Mouse (Mus musculus) urinary bladder, postnatal 14 days (tissue): Measurements from ENCODE around the gene Frmd8.
"Not testable (repeated sequence)": the region's sequence is repeated elsewhere in the genome, so short reads cannot be mapped to it uniquely, and the experiment has no call there.

Experiments
- DNase-seq: peaks from one replicate; pipeline ENCODE4 v3.0.0; 2021; ENCODE audit warnings: low spot score

The Frmd8 gene

DNA sequence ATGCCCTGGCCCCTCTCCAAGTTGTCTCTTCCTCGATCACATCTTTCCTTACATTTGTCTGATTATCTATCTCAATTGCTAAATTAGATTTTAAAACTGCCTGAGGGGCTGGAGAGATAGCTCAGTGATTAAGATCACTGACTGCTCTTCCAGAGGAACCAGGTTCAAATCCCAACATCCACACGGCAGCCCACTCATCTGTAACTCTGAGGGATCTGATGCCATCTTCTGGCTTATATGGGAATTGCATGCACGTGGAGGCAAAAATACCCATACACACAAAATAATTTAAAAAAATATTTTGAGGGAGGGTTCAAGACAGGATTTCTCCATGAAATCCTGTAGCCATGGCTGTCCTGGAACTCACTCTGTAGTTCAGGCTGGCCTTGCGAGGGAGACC, 10.8 kb upstream of the Frmd8 start:
- DNase-seq: no peak

DNA sequence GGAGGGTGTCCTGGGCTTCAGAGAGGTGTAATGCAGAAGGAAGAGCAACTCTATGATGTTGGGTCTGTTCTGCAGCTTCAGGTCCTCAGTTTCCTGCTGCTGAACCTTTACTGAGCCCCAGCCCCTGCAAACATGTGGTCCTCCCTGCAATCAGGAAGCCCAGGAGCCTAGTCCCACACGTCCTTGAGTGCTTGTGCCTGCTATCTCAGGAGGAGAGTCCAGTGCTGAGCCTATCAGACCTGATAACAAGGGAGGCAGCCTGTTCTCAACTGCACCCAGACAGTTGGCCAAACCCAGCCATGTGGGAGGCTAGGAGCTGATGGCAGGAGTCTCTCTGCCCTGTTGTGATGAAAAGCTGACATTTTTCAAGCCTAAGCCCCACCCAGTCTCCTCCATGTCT, 8.9 kb upstream of the Frmd8 start:
- no peak for DNase-seq

DNA sequence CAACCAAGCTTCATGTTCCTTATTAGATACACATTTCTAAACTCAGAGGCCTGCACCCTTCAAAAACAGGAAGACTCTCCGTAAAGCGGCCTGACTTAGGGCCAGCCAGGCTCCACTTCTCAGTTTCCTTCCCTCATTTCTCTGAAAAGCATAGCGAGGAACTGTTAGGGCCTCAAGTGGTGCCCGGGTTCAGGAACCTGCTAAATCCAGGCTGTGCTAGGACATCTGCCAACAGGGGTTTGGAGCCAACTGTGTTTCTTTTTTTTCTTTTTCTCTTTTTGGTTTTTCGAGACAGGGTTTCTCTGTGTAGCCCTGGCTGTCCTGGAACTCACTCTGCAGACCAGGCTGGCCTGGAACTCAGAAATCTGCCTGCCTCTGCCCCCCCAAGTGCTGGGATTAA, 7.0 kb upstream of the Frmd8 start:
- not testable (repeated sequence) for DNase-seq

DNA sequence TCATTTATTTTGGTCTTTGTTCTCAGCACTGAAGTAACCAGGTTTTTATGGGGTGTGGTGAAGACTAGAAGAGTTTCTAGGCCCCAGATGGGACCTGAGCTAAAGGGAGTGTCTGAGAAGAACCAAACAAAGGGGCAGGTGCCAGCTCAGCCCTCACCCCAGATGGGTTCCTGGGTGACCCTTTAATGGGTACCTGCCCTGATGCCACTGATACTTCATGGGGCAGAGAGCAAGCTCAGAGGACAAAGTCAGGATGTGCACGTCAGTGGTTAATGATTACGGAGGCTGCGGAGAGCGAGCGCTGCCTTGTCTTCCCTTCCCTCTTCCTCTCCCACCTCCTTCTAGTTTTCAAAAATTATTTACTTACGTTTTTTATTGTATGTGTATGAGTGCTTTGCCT, 6.1 kb upstream of the Frmd8 start:
- no peak for DNase-seq

DNA sequence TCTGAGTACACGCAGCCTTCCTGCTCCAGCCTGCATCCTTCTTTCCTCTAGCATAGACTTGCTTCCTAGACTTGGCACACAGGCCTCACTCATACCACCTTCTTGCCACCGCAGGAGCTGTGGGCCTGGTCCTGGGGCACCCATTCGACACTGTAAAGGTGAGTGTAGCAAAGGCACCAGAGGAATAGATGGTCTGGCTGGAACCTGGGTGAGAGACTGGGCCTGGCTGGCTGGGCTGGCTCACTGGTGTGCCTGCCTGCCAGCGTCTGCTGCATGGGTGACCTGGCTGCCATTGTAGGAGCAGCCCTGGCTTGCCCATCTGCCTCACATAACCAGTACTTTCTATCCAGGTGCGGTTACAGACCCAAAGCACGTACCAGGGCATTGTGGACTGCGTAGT, 4.7 kb upstream of the Frmd8 start:
- no peak for DNase-seq

DNA sequence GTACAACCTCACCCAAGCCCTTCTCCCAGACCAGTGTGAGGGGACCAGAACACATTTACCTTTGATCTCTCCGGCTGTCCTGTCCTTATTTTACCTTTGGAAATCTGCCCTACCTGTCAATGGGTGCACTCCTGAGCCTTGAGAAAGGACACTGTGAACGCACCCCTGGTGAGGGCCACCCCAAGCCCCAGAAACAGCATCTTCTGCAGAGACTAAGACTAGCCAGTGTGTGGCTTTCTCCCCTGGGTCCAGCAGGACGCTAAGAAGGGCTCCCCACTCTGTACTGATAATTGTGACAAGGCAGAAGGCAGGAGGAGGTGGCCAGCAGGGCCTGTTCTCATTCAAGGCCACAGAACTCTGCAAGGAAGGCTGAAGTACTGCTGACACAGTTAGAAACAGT, 3.8 kb upstream of the Frmd8 start:
- no peak for DNase-seq

DNA sequence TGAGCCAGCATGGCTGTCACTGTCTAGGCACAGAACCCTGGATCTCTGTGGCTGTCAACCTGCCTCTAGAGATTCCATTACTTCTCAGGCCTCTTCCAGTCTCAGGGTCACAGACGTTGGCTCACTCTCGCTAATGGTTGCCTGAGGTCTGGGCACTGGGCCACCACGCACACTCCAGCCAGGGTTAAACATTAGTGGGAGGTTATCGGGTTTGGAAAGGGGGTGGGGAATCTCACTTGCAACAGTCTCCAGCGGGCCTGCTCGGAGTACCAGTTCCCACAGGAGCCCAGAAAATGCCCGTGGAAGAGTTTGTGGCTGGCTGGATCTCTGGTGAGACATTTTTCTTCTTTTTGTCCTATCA, 3.3 kb upstream of the Frmd8 start:
- DNase-seq: peak; percentile 31

DNA sequence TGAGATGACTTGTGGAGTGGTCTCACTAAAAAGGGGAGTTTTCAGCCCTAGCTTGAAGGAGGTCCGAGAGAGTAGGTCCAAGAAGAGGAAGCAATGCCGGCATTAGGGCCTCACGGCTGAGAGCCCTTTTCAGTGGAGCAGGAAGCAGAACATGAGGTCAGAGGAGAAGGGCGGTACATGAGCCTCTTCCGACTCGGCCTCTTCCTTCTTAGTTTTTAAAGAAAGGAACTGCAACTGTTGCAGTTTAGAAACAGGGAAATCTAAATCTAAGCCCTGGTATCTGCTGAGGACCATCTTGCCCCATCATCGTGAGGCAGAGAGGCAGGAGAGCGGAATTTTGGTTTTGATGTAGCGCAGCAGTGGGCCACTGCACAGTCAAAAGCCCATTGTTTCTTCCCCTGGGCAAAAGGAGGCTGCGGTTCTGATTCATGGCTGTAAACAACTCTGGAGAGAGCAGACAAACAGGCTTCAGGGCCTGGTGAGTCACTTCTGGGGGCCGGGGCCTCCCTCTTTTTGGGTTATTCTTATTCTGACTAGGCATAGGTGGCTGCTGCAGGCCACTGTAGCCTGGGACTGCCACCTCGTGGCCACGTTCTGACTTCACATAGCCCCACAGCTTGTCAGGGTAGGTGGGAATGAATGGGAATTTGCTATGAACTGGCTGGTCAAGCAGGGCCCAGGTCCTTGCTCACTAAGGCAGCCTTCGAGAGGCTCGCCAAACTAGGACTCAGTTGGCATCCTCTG, 2.7 kb upstream of the Frmd8 start, which contains the start of gene Slc25a45:
Gene Slc25a45, plus strand, starts transcription at position 191 of the 744 bp plus-strand sequence.
- DNase-seq: peak; percentile 86

DNA sequence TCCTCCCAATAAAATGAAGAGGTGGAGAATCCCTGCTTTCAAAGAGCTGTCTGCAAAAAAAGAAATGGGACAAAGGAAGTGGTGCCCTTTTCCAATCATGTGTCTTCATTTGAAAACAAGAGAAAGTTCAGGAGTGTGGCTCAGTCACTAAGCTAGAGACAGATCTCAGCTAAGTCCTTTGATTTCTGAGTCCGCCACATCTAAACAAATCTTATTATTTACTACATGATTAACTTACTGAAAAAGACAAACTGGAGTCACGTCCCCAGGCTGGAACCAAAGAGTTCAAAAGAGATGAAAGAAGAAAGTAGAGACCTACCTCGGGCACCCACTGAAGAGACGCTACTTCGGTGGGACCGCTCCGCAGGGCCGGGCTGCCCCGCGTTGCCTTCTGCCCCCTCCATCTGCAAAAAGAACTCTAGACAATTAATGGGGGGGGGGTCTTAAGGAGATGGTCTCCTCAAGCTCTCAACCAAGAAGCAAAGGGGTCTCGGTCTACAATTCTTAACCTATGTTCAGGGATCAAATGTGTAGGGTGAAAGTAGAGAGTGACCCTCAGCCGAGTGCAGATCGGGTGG, 594 bp downstream of the Frmd8 start:
- no peak for DNase-seq

DNA sequence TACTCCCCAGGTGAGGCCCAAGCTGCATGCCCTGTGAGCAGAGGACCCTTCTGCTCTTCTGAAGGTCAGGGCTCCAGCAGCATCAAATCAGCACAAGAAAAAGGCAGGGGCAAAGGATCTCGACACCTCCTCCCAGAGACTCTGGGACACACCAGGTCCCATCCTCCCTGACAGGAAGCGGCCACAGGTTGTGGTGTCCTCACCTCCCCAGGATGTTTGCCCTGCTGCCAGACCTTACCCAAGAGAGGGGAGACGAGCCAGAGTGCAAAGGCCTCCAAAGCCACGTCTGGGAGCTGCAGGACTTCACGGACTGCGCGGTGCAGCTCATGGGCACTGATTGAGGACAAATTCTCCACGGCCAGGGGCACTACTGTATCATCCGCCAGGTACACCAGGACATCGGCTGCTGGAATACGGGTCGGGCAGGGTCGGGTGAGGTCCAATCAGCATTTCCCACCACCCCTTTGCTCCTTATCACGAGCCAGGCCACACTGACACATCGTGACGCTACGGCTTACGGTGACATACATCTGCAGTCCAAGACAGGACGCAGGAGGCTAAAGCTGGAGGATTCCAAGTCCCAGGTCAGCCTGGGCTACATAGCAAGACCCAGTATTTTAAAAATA, 2.0 kb downstream of the Frmd8 start:
- no peak for DNase-seq

DNA sequence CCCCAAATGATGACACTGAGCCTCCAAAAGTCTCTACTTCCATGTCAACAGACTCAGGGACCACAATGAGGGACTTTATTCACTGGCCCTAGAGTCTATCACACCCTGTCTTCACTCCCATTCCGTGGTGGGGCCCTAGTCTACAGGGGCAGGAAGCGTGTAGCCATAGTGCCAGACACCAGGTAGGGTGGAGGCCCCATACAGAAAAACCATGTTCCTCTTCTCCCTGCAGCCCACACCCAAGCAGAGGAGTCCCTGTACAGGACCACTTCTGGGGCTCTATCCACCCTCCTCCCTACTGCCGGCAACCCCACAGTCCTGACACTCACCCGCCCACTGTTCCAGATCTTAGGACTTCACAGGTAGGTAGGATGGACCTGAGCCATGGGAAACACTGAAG, 2.5 kb downstream of the Frmd8 start:
- DNase-seq: no peak

DNA sequence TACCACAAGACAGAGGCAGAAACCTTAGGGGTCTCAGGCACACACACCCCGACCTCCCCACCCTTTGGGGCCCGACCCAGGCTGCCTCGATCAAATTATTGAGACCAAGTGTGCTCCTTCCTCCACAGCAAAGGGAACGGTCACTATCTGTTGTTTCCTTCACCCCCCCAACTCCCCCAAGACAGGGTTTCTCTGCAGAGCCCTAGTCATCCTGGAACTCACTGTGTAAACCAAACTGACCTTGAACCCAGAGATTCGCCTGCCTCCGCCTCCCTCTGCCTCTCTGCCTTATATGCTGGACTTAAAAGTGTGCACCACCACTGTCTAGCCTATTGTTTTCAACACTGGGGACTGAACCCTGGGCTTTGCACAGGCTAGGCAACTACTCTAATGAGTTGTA, 3.4 kb downstream of the Frmd8 start:
- no peak for DNase-seq

DNA sequence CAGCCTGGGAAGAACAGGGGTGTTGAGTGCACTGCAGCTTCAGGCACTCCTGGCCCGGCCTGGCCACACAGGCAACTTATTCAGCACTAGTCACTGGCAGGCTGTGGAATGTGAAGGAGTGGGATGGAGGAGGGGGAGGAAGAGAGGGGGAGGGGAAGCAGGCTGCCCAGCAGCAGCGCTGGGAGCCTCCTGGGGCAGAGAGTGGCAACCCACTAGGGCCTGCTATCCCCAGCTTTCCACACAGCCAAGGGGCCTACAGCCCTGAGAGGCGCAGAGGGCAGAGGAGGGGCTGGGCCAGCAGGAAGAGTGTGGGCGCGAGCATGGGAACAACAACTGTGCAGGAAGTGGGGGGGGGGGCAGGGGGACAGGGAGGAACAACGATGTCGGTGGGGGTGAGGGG, 3.8 kb downstream of the Frmd8 start:
- DNase-seq: no peak

DNA sequence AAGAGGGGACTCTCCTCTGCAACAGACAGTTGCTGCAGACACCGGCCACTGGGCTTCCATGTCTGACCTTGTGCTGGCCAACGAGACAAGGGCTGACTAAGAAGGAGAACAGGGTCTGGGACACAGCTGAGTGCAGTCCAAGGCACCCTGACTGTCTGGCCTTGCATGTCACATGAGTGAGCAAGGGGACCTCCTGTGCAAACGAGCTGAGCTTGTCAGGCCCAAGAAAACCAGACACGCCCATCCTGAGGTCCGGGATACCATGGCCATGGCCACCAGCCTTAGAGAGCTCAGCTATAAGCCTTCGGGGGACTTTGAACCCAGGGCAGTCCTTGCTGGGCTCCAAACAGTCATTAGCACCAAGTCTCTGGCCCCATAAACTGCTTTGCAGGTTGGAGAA, 7.0 kb downstream of the Frmd8 start:
- DNase-seq: no peak

DNA sequence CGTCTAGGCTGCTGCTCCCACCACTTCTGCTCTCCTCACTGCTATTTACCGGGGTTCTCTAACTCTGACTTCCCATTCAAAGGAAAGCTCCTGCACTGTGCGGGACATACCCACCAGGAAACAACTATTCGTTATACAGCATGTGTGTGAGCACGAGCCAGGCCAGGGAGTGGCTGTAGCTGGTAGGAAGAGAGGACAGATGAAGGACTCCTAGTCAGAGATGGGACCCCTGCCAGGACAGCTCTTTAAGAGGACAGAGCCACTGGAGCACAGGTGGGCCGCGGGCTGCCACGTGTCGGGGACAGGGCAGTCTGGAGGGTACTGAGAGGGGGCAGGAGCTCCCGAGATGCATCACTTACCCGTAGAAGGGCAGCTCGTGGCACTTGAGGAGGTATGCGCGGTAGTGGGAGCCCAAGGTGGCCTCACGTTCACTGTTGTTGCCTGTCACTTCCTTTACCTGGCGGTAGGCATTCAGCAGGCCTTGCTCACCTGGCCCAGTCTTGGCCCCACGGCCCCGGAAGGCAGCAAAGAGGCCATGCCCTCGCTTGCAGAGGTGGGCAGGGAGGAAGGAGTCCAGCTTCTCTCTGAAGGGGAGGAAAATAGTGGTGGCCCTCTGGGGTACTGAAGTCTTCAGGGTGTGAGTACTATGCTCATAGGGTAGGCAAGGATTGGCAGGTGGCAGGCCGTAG, 10.2 kb downstream of the Frmd8 start:
- no peak for DNase-seq

DNA sequence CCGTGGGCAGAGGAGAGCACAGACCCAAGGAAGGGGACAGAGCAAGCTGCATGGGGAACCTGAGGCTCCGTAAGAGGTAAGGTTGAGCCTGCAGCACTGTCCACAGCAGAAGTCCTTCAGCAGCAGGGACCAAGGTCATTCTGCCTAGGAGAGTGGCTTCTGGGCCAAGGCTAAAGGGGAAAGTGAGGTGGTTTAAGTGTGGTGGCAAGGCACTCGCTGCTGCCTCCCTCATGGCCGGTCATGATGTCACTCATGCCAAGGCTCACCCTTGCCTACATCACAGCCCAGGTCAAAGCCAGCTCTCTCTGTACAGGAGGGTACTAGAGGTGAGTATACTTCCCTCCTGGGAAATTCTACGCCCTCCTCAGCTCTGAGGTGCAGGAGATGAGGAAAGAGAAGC, 11.3 kb downstream of the Frmd8 start:
- no peak for DNase-seq

DNA sequence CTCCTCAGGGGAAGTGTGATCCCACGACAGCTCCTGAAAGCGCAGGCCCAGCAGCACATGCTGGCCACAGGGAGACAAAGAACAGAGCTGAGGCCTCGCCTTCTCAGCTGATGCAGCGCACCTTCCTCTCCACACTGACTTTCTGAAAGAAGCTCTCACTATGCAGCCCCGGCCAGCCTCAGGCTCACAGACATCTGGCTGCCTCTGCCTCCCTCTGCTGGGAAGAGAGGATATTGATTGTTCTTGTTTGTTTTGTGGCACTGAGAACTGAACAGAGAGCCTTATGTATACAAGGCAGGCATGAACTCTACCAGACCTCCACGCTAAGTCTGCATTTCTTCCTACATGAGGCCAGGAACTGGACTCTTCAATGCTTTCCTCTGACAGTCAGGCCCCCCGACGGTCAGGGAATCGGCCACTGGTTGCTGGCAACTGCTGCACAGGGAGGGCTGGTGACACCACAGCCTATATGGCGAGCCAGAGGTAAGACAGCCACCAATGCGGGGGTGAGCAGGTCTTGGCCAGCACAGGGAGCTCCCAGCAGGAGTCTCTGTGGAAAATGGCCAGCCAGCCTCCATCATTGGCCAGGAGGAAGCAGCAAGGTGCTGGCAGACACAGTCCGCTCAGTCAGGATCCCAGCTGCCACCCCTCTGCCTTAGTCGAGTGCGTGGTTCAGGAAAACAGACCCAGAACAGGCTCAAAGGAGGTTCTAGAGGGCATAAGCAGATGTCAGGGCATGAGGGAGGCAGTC, 12.6 kb downstream of the Frmd8 start:
- no peak for DNase-seq

DNA sequence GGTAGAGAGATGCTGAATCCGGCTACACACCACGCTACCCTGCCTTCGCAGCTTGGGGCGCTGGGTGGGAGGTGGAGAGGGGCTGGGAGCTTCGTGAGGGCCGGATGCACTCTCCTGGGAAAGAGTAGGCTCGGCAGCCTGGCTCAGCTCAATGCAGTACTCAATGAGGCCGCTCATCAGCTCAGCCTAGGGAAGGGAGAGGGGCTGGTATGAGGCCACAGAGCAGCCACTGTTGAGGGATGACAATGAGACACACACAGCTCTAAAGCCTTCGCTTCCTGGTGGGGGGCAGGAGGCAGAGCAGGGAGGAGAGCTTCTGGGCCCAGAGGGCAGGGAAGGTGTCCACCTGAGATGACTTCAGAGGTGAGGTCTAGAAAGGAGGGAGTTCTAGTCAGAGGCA, 18.5 kb downstream of the Frmd8 start:
- no peak for DNase-seq

DNA sequence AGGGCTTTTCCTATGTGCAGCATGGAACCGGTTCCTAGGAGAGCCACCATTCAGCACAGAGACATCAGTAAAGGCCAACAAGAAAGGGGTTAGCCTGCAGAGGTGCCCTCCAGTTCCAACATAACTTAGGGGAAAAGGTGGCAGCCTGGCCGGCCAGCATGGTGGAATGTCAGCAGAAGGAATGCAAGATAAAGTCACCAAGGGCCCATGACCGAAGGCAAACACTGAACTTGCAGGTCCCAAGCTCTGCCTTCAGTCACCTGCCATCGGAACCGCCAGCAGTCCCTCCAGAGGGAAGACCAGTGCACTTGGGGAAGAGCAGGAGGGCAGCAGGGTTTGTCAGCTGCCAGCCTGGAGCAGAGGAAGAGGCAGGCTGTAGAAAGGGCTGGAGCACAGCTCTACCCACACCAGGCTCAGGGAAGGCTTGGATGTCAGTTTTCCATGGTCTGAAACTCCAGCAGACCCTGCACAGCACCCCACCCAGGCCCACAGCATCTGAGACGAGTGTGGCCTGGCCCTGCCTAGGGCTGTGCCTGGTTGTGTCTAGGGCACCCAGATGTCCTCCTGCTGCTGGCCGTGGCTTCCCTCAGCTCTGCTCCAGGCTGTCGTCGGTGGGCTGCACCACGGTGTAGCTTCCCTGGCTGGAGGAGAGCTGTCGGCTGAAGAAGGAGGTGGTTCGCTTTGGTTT, 22.9 kb downstream of the Frmd8 start:
- no peak for DNase-seq

DNA sequence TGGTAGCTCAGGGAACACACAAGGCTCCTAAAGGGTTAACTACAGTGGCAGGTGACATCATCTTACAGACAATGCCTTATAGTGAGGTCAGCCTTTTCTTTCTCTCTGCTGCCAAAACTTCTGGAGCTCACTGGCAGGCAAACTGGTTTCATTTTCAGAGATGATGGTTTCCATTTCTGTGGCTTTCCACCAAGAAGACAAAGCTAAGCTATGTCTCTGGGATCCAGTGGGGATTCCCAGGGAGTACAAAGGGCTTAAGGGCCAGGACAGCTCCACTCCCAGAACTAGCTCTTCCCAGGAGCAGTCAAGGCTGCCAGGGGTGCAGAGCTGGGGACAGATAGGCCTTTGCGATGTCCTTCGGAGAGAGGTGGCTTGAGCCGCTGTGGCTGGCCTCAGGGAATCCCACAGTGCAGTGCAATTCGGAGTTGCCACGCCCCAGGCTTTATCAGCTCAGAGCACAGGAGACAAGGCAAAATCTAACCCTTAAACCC, 23.5 kb downstream of the Frmd8 start:
- DNase-seq: no peak

DNA sequence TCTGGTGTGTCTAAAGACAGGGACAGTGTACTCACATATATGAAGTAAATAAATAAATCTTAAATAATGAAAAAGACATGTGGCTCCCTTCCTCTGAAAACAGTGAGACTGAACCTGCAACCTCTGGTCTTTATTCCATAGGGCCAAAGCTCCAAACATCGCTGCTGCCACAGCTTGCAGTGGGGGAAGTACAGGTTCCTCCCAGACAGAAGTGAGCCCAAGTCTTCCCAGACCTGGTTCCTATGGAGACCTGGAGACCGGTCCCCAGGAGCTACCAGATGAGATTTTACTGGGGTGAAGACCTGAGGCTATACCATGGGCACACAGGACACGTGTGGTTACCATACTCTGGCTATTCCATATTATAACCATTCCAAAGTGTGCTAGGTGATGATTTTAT, 24.2 kb downstream of the Frmd8 start:
- DNase-seq: no peak
